Mouse (Mus musculus): ENCODE results near the gene Arl15.

The Arl15 gene

DNA sequence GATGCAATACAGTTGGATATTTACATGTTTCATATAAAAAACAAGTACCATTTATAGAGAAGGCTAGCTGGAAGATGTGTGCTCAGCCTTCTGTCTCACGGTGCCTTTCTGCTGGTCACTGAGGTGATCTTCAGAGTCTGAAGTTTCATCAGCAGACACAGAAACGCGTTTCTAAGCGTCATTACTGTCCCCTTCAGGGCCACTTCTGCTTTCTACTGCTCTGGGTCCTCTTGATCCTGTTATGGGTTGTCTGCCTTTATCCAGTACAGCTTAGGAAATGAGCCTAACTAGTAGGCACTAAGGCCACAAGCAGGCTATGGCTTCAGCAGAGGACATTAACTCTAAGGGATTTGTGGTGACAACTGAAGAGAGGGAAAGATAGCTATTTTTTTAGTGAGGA lies 5.9 kb downstream of the Arl15 start:
- no peak for DNase-seq (ENCODE audit: extremely low spot score, low read depth, low spot score)

DNA sequence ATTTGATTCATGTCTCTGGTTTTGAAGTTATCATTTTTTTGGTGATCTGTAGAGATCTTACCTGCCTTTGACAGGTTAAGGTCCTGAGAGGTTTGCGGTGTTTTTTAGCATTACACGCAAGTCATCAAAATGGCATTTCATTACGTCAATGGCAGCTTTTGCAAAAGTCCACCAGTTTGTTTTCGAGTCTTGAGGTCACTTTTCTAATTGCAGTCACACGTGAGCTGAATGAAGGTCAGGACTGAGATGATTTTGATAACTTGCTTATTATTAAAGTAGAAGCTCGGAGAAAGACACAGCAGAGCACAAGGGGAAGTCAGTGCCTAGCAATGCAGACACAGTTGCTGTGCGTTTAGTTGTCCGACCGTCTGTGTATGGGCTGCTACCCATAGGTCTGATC lies 8.3 kb downstream of the Arl15 start:
- no peak for DNase-seq (ENCODE audit: extremely low spot score, low read depth, low spot score)

GRCm38 (mm10) chr13:113811141-113811540 lies 16.8 kb downstream of the Arl15 start:
- DNase-seq (ENCODE audit: extremely low spot score, low read depth, low spot score), result no peak

- DNase-seq (ENCODE audit: extremely low spot score, low read depth, low spot score), result no peak
These were observed 17.7 kb downstream of the Arl15 start for GRCm38 (mm10) chr13:113811910-113812592.

GRCm38 (mm10) chr13:113812593-113812975 lies 18.3 kb downstream of the Arl15 start:
- DNase-seq (ENCODE audit: extremely low spot score, low read depth, low spot score), result no peak

DNA sequence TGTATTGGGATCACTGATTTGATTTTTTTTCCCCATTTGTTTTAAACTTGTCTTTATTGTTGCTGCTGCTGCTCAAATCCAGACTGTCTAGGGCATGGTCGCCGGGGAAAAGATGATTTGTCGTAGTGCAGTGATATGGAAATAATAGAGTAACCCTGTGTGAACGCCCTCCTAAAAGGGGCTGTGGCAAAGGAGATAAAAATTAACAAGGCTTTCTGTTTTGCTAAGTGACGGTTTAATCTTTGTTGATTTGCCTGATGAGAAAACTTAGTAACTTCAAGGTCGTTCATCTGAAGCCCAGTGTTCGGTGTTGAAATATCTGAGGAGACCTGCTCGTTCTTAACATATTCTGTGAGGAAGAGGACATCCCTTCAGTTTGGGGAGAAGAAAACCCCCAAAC lies 19.8 kb downstream of the Arl15 start:
- no peak for DNase-seq (ENCODE audit: extremely low spot score, low read depth, low spot score)

DNA sequence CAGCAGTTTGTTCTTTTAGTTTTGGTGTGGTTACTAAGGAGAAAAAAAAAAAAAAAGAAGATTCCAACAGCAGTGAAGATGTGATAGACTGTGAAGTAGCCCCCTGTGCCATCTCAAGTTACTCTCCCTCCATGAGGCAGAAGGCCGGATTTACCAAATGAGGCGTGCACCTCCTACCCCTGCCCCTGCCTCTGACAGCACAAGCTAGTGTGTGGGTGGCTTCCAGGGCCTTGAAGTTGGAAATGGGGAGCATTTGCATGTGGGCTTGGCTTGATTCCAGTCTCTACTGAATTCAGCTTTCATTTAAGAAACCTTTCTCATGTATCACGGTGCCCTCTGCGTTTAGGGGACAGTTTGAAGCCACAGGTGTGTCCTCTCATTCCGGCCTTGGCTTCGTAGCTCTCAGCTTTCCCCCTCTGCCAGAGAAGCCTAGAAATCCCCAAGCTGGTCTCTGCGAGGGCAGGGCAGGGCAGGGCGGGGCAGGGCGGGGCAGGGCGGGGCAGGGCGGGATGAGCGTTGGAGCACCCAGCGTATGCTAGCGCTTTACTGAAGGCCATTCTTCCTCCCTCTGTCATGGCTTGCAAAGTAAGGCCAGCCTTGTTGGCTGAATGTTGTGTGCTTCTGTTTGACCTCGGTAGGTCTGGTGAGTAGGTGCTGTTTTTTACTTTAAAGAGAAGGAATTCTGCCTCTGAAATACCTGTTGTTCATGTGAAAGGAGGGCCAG lies 21.6 kb downstream of the Arl15 start:
- DNase-seq (ENCODE audit: extremely low spot score, low read depth, low spot score), result no peak

DNA sequence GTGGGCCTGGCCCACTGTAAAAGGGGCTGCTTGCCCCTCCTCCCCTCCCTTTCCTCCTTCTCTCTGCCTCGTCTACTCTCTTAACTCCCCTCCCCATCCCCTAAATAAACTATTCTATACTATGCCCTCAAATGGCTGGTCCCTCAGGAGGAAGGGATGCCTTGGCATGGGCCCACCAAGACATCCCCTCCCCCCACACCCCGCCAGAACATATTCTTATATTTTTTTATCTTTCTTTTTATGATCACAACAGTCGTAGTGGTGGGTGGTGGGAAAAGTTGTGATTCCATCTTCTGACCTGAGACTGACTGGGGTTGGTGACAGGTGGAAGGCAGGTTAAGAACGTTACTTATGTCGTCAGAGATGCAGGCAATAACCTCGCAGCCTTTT lies 22.1 kb downstream of the Arl15 start:
- DNase-seq (ENCODE audit: extremely low spot score, low read depth, low spot score), result no peak

- no peak for DNase-seq (ENCODE audit: extremely low spot score, low read depth, low spot score)
These were observed 24.7 kb downstream of the Arl15 start for GRCm38 (mm10) chr13:113819006-113819405.

DNA sequence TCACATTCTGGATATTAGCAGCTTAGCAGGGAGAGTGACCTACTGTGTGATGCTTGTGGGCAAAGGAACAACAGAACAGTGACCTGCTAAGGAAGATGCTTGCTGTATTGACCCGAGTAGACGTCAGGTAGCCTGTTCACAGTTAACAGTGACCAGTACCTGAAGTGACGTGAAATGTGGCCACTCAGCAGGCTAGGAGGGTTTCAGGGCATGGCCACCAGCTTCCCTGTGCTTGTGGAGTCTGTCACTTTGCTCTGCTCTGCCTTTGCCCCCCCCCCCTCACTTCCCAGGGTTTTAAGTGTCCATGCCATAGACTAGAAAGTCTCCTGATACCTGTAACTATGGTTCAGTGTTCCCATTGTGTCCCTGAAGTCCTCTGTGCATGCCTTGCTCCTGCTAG lies 25.9 kb downstream of the Arl15 start:
- DNase-seq (ENCODE audit: extremely low spot score, low read depth, low spot score), result no peak

- DNase-seq (ENCODE audit: extremely low spot score, low read depth, low spot score), result no peak
These were observed 27.6 kb downstream of the Arl15 start for GRCm38 (mm10) chr13:113821891-113822290.

DNA sequence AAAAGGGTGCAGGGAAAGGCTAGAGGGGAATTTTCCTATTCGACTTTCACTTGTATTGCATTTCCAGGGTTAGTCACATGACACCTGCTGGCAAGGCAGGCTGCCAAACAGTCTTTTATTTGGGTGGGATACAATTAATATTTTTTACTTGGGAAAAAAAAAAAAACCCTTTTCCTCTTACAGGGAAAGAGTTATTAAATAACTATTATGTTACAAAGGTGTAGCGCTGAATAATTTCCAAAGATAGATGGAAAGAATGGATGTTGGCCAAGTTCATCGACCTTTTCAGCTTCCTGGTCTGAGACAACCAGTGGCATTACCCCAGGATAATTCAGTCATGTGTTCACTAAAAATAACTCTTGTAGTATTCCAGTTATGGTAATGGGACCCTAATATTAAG lies 29.7 kb downstream of the Arl15 start:
- DNase-seq (ENCODE audit: extremely low spot score, low read depth, low spot score), result no peak

- DNase-seq (ENCODE audit: extremely low spot score, low read depth, low spot score), result no peak
These were observed 34.3 kb downstream of the Arl15 start for GRCm38 (mm10) chr13:113828633-113829032.

DNA sequence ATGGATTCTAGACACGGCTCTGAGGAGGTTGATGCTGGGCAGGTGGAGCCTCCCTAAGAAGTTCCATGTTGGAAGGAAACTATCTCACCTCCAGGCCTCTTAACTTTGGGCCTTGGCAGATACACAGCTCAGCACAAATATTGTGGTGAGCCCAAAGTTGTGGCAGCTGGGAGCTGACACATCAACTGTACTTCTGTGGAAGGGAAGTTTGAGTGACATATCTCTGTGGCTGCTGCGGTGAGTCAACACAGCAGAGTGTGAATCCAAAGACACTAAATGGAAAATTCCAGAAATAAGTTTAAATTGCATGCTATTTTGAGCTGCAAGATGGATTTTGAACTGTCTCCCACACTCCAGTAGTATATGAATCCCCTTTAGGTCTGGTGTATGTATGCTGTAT lies 34.8 kb downstream of the Arl15 start:
- no peak for DNase-seq (ENCODE audit: extremely low spot score, low read depth, low spot score)

- no peak for DNase-seq (ENCODE audit: extremely low spot score, low read depth, low spot score)
These were observed 36.5 kb downstream of the Arl15 start for GRCm38 (mm10) chr13:113830805-113831204.

- DNase-seq (ENCODE audit: extremely low spot score, low read depth, low spot score), result no peak
These were observed 38.6 kb downstream of the Arl15 start for GRCm38 (mm10) chr13:113832947-113833346.

GRCm38 (mm10) chr13:113835921-113836320 lies 41.6 kb downstream of the Arl15 start:
- no peak for DNase-seq (ENCODE audit: extremely low spot score, low read depth, low spot score)

DNA sequence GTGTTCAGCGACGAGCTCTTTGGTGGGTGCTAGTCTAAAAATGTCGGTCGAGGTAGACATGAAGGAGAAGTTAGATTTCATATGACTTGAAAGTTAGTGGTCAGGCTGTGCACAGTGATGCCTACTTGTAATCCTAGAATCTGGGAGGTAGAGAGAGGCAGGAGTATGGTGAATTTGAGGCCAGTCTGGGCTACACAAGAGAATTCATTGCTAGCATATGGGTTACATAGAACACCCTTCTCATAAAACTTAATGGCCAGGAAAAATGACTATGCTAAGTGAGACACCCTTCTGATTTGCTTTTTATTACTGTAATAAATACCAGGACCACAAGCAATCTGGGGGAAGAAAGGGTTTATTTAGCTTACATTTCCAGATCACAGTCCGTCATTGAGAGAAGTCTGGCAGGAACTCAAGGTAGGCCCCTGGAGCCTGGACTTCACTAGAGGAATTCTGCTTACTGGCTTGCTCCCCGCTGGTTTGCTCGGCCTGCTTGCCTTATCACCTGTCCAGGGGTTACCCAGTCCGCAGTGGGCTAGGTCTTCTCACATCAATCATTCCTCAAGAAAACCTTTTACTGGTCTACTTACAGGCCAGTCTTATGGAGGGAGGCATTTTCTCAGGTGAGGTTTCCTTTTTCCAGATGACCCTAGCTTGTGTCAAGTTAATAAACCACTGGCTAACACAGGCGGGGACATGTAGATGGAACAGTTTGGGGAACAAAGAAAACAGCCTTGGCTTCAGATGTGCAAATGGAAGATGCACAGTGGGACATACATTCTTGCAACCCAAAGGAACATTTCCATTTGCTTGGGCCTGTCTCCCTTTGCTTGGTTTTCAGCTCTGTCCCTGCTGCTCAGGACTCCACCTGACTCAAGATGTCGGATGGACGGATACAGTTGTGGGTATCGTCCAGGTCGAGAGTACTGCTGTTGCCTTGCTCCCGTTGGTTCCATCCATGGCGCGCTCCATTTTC lies 44.6 kb downstream of the Arl15 start:
- DNase-seq (ENCODE audit: extremely low spot score, low read depth, low spot score), result no peak

- DNase-seq (ENCODE audit: extremely low spot score, low read depth, low spot score), result no peak
These were observed 46.1 kb downstream of the Arl15 start for GRCm38 (mm10) chr13:113840421-113840820.

GRCm38 (mm10) chr13:113842411-113843309 lies 48.4 kb downstream of the Arl15 start:
- DNase-seq (ENCODE audit: extremely low spot score, low read depth, low spot score), result no peak

DNA sequence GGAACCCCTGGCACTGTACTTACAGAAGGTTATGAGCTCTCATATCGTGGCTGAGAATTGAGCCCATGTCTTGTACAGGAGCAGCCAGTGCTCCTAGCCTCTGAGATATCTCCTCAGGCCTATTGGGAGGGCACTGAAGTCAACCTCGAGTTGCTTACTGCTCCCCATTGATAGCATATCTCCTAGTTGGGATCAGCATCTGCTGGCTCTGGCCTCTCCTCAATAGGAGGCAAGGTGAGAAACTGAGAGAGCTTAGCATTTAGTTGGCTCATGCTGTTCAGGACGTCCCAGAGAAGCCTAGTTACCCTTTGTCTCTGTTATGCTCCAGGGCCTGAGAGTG lies 49.0 kb downstream of the Arl15 start:
- DNase-seq (ENCODE audit: extremely low spot score, low read depth, low spot score), result no peak
